Mouse (Mus musculus): ENCODE measurements at regions not wholly inside any gene's neighbourhood (a gene's known extent, or its start where the extent isn't known, plus 50 kb on each side); places are given as distances from the start of the nearest gene placed in this dataset.

GRCm38 (mm10) chr2:28287210-28287860, 94.5 kb downstream of the Olfm1 start:
- Histone ChIP-seq H3K9ac (replicated peaks; ENCODE audit: low read length) (no peak overlapping the region; the same call in 1 of the 2 replicates), H3K27ac (ENCODE audit: low read length) (no peak overlapping the region; the same call in 1 of the 2 replicates), H3K9me3 (ENCODE audit: low read length) (no peaks in the 10 kb centered on the region), H3K4me2 (replicated peaks; ENCODE audit: low read depth, low read length) (no peak overlapping the region), H3K4me1 (ENCODE audit: insufficient read depth, low read length) (peaks cover 12% of the 10 kb centered on the region), H3K36me3 (ENCODE audit: insufficient read depth, low read length) (no peaks in the 10 kb centered on the region), H3K27me3 (ENCODE audit: insufficient read depth, low read length) (no peaks in the 10 kb centered on the region), H3K4me3 (ENCODE audit: low read length) (no peak overlapping the region)
- 16% methylated on average over 10 of the region's 10 CpGs for WGBS
- ATAC-seq (ENCODE audit: low FRiP score, low TSS enrichment), result peak; percentile 49; the same call in 1 of the 2 replicates

GRCm38 (mm10) chr2:28289339-28289738, 96.5 kb downstream of the Olfm1 start:
- H3K4me1 ChIP-seq (ENCODE audit: insufficient read depth, low read length), result peaks cover 16% of the 10 kb centered on the region
- H3K27me3 ChIP-seq (ENCODE audit: insufficient read depth, low read length), result peaks cover 3% of the 10 kb centered on the region; the same call in 1 of the 2 replicates
- H3K27ac ChIP-seq (ENCODE audit: low read length), result no peak overlapping the region
- H3K9me3 ChIP-seq (ENCODE audit: low read length), result no peaks in the 10 kb centered on the region
- ATAC-seq (ENCODE audit: low FRiP score, low TSS enrichment), result no peak
- 77% methylated on average over 6 of the region's 6 CpGs for WGBS
- H3K4me2 ChIP-seq (replicated peaks; ENCODE audit: low read depth, low read length), result no peak overlapping the region
- no peak overlapping the region for H3K9ac ChIP-seq (replicated peaks; ENCODE audit: low read length)
- no peak overlapping the region for H3K4me3 ChIP-seq (ENCODE audit: low read length)
- H3K36me3 ChIP-seq (ENCODE audit: insufficient read depth, low read length), result no peaks in the 10 kb centered on the region

DNA sequence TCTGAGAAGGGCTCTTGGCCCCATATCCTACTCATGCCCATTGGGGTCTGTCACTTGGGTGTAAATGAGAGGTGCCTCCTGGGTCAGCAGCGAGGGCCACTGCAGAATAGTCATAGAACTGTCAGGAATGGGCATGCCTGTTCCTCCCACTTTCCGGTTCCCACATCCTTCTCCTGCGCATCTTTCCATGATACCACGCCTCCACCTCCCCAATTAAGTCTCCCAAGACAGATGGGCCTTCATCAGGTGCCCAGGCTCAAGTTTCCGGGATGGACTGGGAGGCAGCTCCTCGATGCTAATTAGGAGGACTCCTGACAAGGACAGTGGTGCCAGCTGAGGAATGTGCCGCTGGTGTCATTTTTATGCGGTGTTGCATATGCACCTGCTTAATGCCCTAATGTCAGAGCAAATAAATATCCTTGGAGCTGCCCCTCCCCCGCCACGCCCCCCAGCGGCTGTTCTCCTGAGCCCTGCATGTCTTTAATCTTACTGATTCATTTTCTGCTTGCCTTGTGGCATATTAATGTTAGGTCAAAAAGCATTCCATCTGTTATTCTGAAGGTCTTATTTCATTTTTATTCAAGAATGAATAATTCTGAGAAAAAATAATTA, 97.2 kb downstream of the Olfm1 start:
- Histone ChIP-seq H3K27ac (ENCODE audit: low read length) (no peak overlapping the region), H3K27me3 (ENCODE audit: insufficient read depth, low read length) (peaks cover 3% of the 10 kb centered on the region; the same call in 1 of the 2 replicates), H3K4me1 (ENCODE audit: insufficient read depth, low read length) (peaks cover 23% of the 10 kb centered on the region), H3K36me3 (ENCODE audit: insufficient read depth, low read length) (no peaks in the 10 kb centered on the region), H3K4me2 (replicated peaks; ENCODE audit: low read depth, low read length) (no peak overlapping the region), H3K4me3 (ENCODE audit: low read length) (no peak overlapping the region), H3K9ac (replicated peaks; ENCODE audit: low read length) (no peak overlapping the region), H3K9me3 (ENCODE audit: low read length) (no peaks in the 10 kb centered on the region)
- ATAC-seq (ENCODE audit: low FRiP score, low TSS enrichment), result no peak
- WGBS, result 36% methylated on average over 11 of the region's 11 CpGs

DNA sequence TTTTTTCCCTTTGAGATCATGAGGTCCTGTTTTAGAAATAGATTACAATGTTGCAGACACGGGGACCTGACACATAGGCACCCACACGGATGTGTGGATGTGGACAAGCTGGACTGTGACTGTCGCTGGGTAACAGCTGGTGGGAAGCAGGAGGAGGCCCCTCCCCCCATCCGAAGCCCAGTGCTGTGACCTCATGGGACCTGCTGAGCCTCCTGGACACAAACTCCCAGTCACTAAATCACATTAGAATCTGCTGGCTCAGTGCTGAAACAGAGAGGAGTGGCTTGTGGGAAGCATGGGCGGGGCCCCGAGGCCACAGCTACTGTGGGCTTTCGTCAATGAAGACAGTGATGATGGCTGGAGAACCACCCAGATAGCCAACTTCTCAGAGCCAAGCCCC, 101.7 kb downstream of the Olfm1 start:
- Histone ChIP-seq H3K27me3 (ENCODE audit: insufficient read depth, low read length) (peaks cover 7% of the 10 kb centered on the region; the same call in 1 of the 2 replicates), H3K4me2 (replicated peaks; ENCODE audit: low read depth, low read length) (no peak overlapping the region), H3K9me3 (ENCODE audit: low read length) (no peaks in the 10 kb centered on the region), H3K4me1 (ENCODE audit: insufficient read depth, low read length) (peaks cover 15% of the 10 kb centered on the region), H3K4me3 (ENCODE audit: low read length) (no peak overlapping the region), H3K9ac (replicated peaks; ENCODE audit: low read length) (no peak overlapping the region), H3K27ac (ENCODE audit: low read length) (no peak overlapping the region), H3K36me3 (ENCODE audit: insufficient read depth, low read length) (no peaks in the 10 kb centered on the region)
- 17% methylated on average over 7 of the region's 7 CpGs for WGBS
- ATAC-seq (ENCODE audit: low FRiP score, low TSS enrichment), result peak; percentile 72

- 44% methylated on average over 12 of the region's 12 CpGs for WGBS
- H3K36me3 ChIP-seq (ENCODE audit: insufficient read depth, low read length), result no peaks in the 10 kb centered on the region
- H3K9ac ChIP-seq (replicated peaks; ENCODE audit: low read length), result no peak overlapping the region
- no peak for ATAC-seq (ENCODE audit: low FRiP score, low TSS enrichment)
- no peak overlapping the region for H3K4me2 ChIP-seq (replicated peaks; ENCODE audit: low read depth, low read length)
- H3K27ac ChIP-seq (ENCODE audit: low read length), result no peak overlapping the region
- no peak overlapping the region for H3K4me3 ChIP-seq (ENCODE audit: low read length)
- H3K4me1 ChIP-seq (ENCODE audit: insufficient read depth, low read length), result peaks cover 15% of the 10 kb centered on the region
- peaks cover 7% of the 10 kb centered on the region; the same call in 1 of the 2 replicates for H3K27me3 ChIP-seq (ENCODE audit: insufficient read depth, low read length)
- no peaks in the 10 kb centered on the region for H3K9me3 ChIP-seq (ENCODE audit: low read length)
Measured at GRCm38 (mm10) chr2:28296183-28296582, 103.4 kb downstream of the Olfm1 start.

DNA sequence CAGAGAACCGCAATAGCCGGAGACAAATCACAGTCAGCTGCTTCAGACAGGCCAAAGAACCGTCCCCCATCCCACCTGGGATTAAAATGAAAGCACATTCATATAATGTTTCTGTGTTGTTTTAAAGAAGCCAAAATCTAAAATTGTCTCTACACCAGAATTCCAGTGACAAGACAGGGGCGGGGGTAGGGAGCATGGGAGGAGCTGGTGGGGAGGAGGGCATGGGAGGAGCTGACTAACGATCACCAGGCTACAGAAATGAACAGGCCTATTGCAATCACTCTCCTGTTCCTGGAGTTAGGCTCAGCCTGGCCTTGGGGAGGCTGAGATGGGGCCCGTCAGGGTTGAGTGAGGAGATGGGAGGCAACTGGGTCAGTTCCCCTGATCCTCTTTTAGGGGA, 105.9 kb downstream of the Olfm1 start:
- WGBS, result 52% methylated on average over 6 of the region's 6 CpGs
- no peaks in the 10 kb centered on the region for H3K9me3 ChIP-seq (ENCODE audit: low read length)
- H3K27ac ChIP-seq (ENCODE audit: low read length), result no peak overlapping the region
- H3K9ac ChIP-seq (replicated peaks; ENCODE audit: low read length), result no peak overlapping the region
- H3K4me2 ChIP-seq (replicated peaks; ENCODE audit: low read depth, low read length), result no peak overlapping the region
- peaks cover 15% of the 10 kb centered on the region for H3K4me1 ChIP-seq (ENCODE audit: insufficient read depth, low read length)
- no peak overlapping the region for H3K4me3 ChIP-seq (ENCODE audit: low read length)
- peaks cover 4% of the 10 kb centered on the region; the same call in 1 of the 2 replicates for H3K27me3 ChIP-seq (ENCODE audit: insufficient read depth, low read length)
- no peak for ATAC-seq (ENCODE audit: low FRiP score, low TSS enrichment)
- H3K36me3 ChIP-seq (ENCODE audit: insufficient read depth, low read length), result no peaks in the 10 kb centered on the region

- Histone ChIP-seq H3K9me3 (ENCODE audit: low read length) (no peaks in the 10 kb centered on the region), H3K36me3 (ENCODE audit: insufficient read depth, low read length) (no peaks in the 10 kb centered on the region), H3K4me2 (replicated peaks; ENCODE audit: low read depth, low read length) (no peak overlapping the region), H3K4me3 (ENCODE audit: low read length) (no peak overlapping the region), H3K27ac (ENCODE audit: low read length) (no peak overlapping the region), H3K9ac (replicated peaks; ENCODE audit: low read length) (no peak overlapping the region), H3K4me1 (ENCODE audit: insufficient read depth, low read length) (peaks cover 10% of the 10 kb centered on the region), H3K27me3 (ENCODE audit: insufficient read depth, low read length) (peaks cover 4% of the 10 kb centered on the region; the same call in 1 of the 2 replicates)
- WGBS, result 76% methylated on average over 2 of the region's 2 CpGs
- ATAC-seq (ENCODE audit: low FRiP score, low TSS enrichment), result no peak
Measured at GRCm38 (mm10) chr2:28299346-28299745, 106.6 kb downstream of the Olfm1 start.

DNA sequence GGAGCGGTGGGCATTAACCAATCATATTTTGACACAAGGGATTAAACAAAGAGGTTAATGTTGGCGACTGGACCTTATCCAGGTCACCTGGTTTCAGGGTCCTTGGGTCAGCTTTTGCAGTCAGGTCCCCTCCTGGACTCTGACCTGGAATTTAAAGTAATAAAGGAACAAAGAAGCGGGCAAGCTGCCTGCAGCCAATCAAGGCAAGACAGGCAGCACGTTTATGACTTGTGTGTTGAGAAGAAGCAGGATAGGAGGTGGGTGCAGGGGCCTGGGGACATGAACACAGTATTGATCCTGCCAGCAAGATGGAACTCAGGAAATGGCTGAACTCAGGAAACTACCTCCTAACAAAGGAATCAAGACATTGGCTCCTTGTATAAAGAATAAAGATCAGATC, 108.5 kb downstream of the Olfm1 start:
- H3K9ac ChIP-seq (replicated peaks; ENCODE audit: low read length), result no peak overlapping the region
- peaks cover 4% of the 10 kb centered on the region; the same call in 1 of the 2 replicates for H3K27me3 ChIP-seq (ENCODE audit: insufficient read depth, low read length)
- no peak overlapping the region for H3K27ac ChIP-seq (ENCODE audit: low read length)
- ATAC-seq (ENCODE audit: low FRiP score, low TSS enrichment), result no peak
- H3K36me3 ChIP-seq (ENCODE audit: insufficient read depth, low read length), result no peaks in the 10 kb centered on the region
- no peak overlapping the region for H3K4me2 ChIP-seq (replicated peaks; ENCODE audit: low read depth, low read length)
- 45% methylated on average over 4 of the region's 4 CpGs for WGBS
- H3K9me3 ChIP-seq (ENCODE audit: low read length), result no peaks in the 10 kb centered on the region
- H3K4me3 ChIP-seq (ENCODE audit: low read length), result no peak overlapping the region
- H3K4me1 ChIP-seq (ENCODE audit: insufficient read depth, low read length), result peaks cover 3% of the 10 kb centered on the region; the same call in 1 of the 2 replicates

DNA sequence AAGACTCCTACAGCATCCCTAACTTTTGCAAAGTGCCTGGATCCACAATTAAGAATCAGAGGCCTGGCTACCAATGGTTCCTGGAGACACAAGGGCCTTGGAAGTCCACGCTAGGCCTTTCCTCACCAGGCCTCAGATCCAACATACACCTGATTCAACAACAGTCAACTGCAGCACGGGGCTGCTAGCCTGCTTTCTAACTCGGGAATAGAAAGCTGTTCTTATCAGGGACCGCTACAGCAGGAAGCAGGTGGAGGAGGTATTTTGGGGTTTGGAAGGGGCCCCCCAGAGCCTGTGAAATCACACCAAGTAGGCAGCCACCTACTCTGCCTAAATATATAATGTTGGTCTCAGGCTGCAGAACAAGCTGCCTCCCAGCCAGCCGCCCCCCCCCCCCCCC, 111.1 kb downstream of the Olfm1 start:
- Histone ChIP-seq H3K36me3 (ENCODE audit: insufficient read depth, low read length) (no peaks in the 10 kb centered on the region), H3K9ac (replicated peaks; ENCODE audit: low read length) (no peak overlapping the region), H3K4me1 (ENCODE audit: insufficient read depth, low read length) (no peaks in the 10 kb centered on the region), H3K9me3 (ENCODE audit: low read length) (no peaks in the 10 kb centered on the region), H3K4me3 (ENCODE audit: low read length) (no peak overlapping the region), H3K27me3 (ENCODE audit: insufficient read depth, low read length) (no peaks in the 10 kb centered on the region), H3K4me2 (replicated peaks; ENCODE audit: low read depth, low read length) (no peak overlapping the region), H3K27ac (ENCODE audit: low read length) (no peak overlapping the region)
- WGBS, result 97% methylated on average over 4 of the region's 5 CpGs
- no peak for ATAC-seq (ENCODE audit: low FRiP score, low TSS enrichment)

GRCm38 (mm10) chr2:28304712-28305111, 111.9 kb downstream of the Olfm1 start:
- H3K9ac ChIP-seq (replicated peaks; ENCODE audit: low read length), result no peak overlapping the region
- H3K4me1 ChIP-seq (ENCODE audit: insufficient read depth, low read length), result no peaks in the 10 kb centered on the region
- no peaks in the 10 kb centered on the region for H3K27me3 ChIP-seq (ENCODE audit: insufficient read depth, low read length)
- no peak overlapping the region for H3K4me2 ChIP-seq (replicated peaks; ENCODE audit: low read depth, low read length)
- WGBS, result 8% methylated on average over 3 of the region's 3 CpGs
- no peaks in the 10 kb centered on the region for H3K36me3 ChIP-seq (ENCODE audit: insufficient read depth, low read length)
- ATAC-seq (ENCODE audit: low FRiP score, low TSS enrichment), result no peak
- no peak overlapping the region for H3K4me3 ChIP-seq (ENCODE audit: low read length)
- no peaks in the 10 kb centered on the region for H3K9me3 ChIP-seq (ENCODE audit: low read length)
- no peak overlapping the region for H3K27ac ChIP-seq (ENCODE audit: low read length)
